Mouse (Mus musculus) forebrain, postnatal 0 days (tissue): ENCODE measurements at regions not wholly inside any gene's neighbourhood (a gene's known extent, or its start where the extent isn't known, plus 50 kb on each side); places are given as distances from the start of the nearest gene placed in this dataset.

ENCODE experiments used
- ATAC-seq: fragments of 200-750 bp; cut with Nextera tagmentation; 2 replicates; pipeline ENCODE4 v1.8.0; 2017; ENCODE audit warnings: mild to moderate bottlenecking, moderate library complexity
- DNase-seq: peaks from one replicate; pipeline ENCODE4 v3.0.0-alpha.2; 2015
- H3K27ac ChIP-seq: fragments of 300-500 bp; sonication (generic); 2 replicates; pipeline ENCODE4 v1.5.1; 2014; ENCODE audit warnings: low read depth, mild to moderate bottlenecking, antibody characterized with exemption, low read length, moderate library complexity, mixed read lengths
- H3K27me3 ChIP-seq: fragments of 300-500 bp; sonication (generic); 2 replicates; pipeline ENCODE4 v1.6.1; 2014; ENCODE audit warnings: mild to moderate bottlenecking, low read length, mixed read lengths; ENCODE audit not compliant: insufficient read depth
- H3K36me3 ChIP-seq: fragments of 300-500 bp; sonication (generic); 2 replicates; pipeline ENCODE4 v1.6.1; 2014; ENCODE audit warnings: mild to moderate bottlenecking, moderate library complexity; ENCODE audit not compliant: insufficient read depth
- H3K4me1 ChIP-seq: fragments of 300-500 bp; sonication (generic); 2 replicates; pipeline ENCODE4 v1.6.1; 2014; ENCODE audit warnings: antibody characterized with exemption; ENCODE audit not compliant: insufficient read depth
- H3K4me2 ChIP-seq: fragments of 300-500 bp; sonication (generic); 2 replicates; pipeline ENCODE4 v1.6.1; 2014; ENCODE audit warnings: low read depth, mild to moderate bottlenecking, moderate library complexity
- H3K4me3 ChIP-seq: fragments of 300-500 bp; sonication (generic); 2 replicates; pipeline ENCODE4 v1.5.1; 2014; ENCODE audit warnings: low read depth, low read length, mixed read lengths
- H3K9ac ChIP-seq: fragments of 300-500 bp; sonication (generic); 2 replicates; pipeline ENCODE4 v1.6.1; 2014; ENCODE audit warnings: mild to moderate bottlenecking
- H3K9me3 ChIP-seq: fragments of 300-500 bp; sonication (generic); 2 replicates; pipeline ENCODE4 v1.6.1; 2016; ENCODE audit warnings: low read length
- CTCF ChIP-seq: sonication (generic); IDR thresholded peaks from 2 replicates; pipeline ENCODE4 v1.5.1; 2016; ENCODE audit warnings: antibody characterized with exemption, control low read depth, low read depth
- WGBS: fragments of 180-500 bp; shearing (Covaris S2); extraction: QIAGEN DNeasy Blood & Tissue Kit; methylation state at CpG from one replicate; pipeline ENCODE4 v1.1.7; 2014; 5-methylcytosine and 5-hydroxymethylcytosine counted together

- H3K9me3 ChIP-seq = no peaks in the 10 kb centered on the region
- DNase-seq = peak; percentile 49
- no peaks in the 10 kb centered on the region for H3K27me3 ChIP-seq
- WGBS = 67% methylated on average over 11 of the region's 11 CpGs
- H3K4me2 ChIP-seq = no peak overlapping the region
- H3K9ac ChIP-seq = no peak overlapping the region
- no peaks in the 10 kb centered on the region for H3K36me3 ChIP-seq
- TF ChIP-seq CTCF = 0 out of 2 replicates have a peak, but pooled peaks have one; percentile 8
- peak; percentile 87 for ATAC-seq
- H3K4me1 ChIP-seq = no peaks in the 10 kb centered on the region
- no peak overlapping the region for H3K27ac ChIP-seq
- H3K4me3 ChIP-seq = no peak overlapping the region
These were observed 54.1 kb upstream of the Sod3 start for GRCm38 (mm10) chr5:52309317-52310060.

GRCm38 (mm10) chr5:52296303-52296702 is 67.3 kb upstream of the Sod3 start:
- no peak for TF ChIP-seq CTCF
- H3K9me3 ChIP-seq = no peaks in the 10 kb centered on the region
- WGBS = 92% methylated on average over 3 of the region's 3 CpGs
- ATAC-seq (no peak), DNase-seq (no peak)
- H3K4me2 ChIP-seq = no peak overlapping the region
- H3K4me3 ChIP-seq = no peak overlapping the region
- no peaks in the 10 kb centered on the region for H3K4me1 ChIP-seq
- H3K27ac ChIP-seq = no peak overlapping the region
- H3K36me3 ChIP-seq = no peaks in the 10 kb centered on the region
- H3K9ac ChIP-seq = no peak overlapping the region
- H3K27me3 ChIP-seq = no peaks in the 10 kb centered on the region

GRCm38 (mm10) chr5:52294466-52294865 is 69.1 kb upstream of the Sod3 start:
- Histone ChIP-seq H3K4me2 (no peak overlapping the region), H3K9ac (no peak overlapping the region), H3K9me3 (no peaks in the 10 kb centered on the region), H3K36me3 (no peaks in the 10 kb centered on the region), H3K4me3 (no peak overlapping the region), H3K4me1 (no peaks in the 10 kb centered on the region), H3K27ac (no peak overlapping the region), H3K27me3 (no peaks in the 10 kb centered on the region)
- ATAC-seq = no peak
- TF ChIP-seq CTCF = no peak
- 86% methylated on average over 8 of the region's 8 CpGs for WGBS
- DNase-seq = no peak

GRCm38 (mm10) chr5:52288319-52288718 is 75.3 kb upstream of the Sod3 start:
- Histone ChIP-seq H3K4me2 (no peak overlapping the region), H3K27ac (no peak overlapping the region), H3K27me3 (no peaks in the 10 kb centered on the region), H3K36me3 (no peaks in the 10 kb centered on the region), H3K9ac (no peak overlapping the region), H3K9me3 (no peaks in the 10 kb centered on the region), H3K4me1 (no peaks in the 10 kb centered on the region), H3K4me3 (no peak overlapping the region)
- peak; percentile 52 for DNase-seq
- 73% methylated on average over 1 of the region's 1 CpGs for WGBS
- TF ChIP-seq CTCF = no peak
- peak; percentile 81 for ATAC-seq

GRCm38 (mm10) chr5:52280871-52281270 is 82.7 kb upstream of the Sod3 start:
- Histone ChIP-seq H3K4me1 (no peaks in the 10 kb centered on the region), H3K9me3 (no peaks in the 10 kb centered on the region), H3K27me3 (no peaks in the 10 kb centered on the region), H3K27ac (no peak overlapping the region), H3K9ac (no peak overlapping the region), H3K36me3 (no peaks in the 10 kb centered on the region), H3K4me2 (no peak overlapping the region), H3K4me3 (no peak overlapping the region)
- TF ChIP-seq CTCF = no peak
- WGBS = 75% methylated on average over 2 of the region's 2 CpGs
- DNase-seq (peak; percentile 62), ATAC-seq (peak; percentile 94; the same call in 1 of the 2 replicates)

- Histone ChIP-seq H3K4me3 (no peak overlapping the region), H3K27ac (no peak overlapping the region), H3K4me2 (no peak overlapping the region), H3K9me3 (no peaks in the 10 kb centered on the region), H3K9ac (no peak overlapping the region), H3K27me3 (no peaks in the 10 kb centered on the region), H3K4me1 (no peaks in the 10 kb centered on the region), H3K36me3 (no peaks in the 10 kb centered on the region)
- ATAC-seq (no peak), DNase-seq (no peak)
- WGBS = 65% methylated on average over 5 of the region's 5 CpGs
- no peak for TF ChIP-seq CTCF
These were observed 85.5 kb upstream of the Sod3 start for GRCm38 (mm10) chr5:52278111-52278510.

GRCm38 (mm10) chr5:52263214-52263613 is 72.9 kb upstream of the Dhx15 start:
- Histone ChIP-seq H3K4me2 (no peak overlapping the region), H3K27ac (no peak overlapping the region), H3K27me3 (no peaks in the 10 kb centered on the region), H3K9ac (no peak overlapping the region), H3K4me1 (no peaks in the 10 kb centered on the region), H3K36me3 (no peaks in the 10 kb centered on the region), H3K9me3 (no peaks in the 10 kb centered on the region), H3K4me3 (no peak overlapping the region)
- ATAC-seq (peak; percentile 90), DNase-seq (peak; percentile 57)
- 71% methylated on average over 11 of the region's 11 CpGs for WGBS
- TF ChIP-seq CTCF = no peak
